ENCODE assay signal across 8 mouse cellular contexts in genomic region chr4:130045609-130046008, GRCm38 (mm10). TPM values are rescaled to one million over a fixed set of nuclear protein-coding genes. Genes with fewer than 3 reads are reported as not detected.
DNase-seq lines count a peak whose midpoint lies in the region; ATAC-seq and TF ChIP-seq lines count a peak whose summit lies in the region.

No protein-coding gene starts in this region.

- no peak for TF ChIP-seq POLR2A in limb, embryonic 14.5 days (IDR thresholded peaks at IDR 0.05; ENCODE audit: borderline replicate concordance, extremely low read depth, insufficient read depth, insufficient read length)

- H3K27me3 ChIP-seq in heart, embryonic 14.5 days (ENCODE audit: control insufficient read depth, insufficient read depth, low read length) = no peaks in the 10 kb centered on the region
- no peaks in the 10 kb centered on the region for H3K27me3 ChIP-seq in limb, embryonic 14.5 days (ENCODE audit: control insufficient read depth, insufficient read depth, low read length)
- 0 out of 2 replicates have a peak, but pooled peaks cover 5% of the 10 kb centered on the region for H3K27me3 ChIP-seq in neural tube, embryonic 13.5 days
- H3K27me3 ChIP-seq in forebrain, embryonic 11.5 days (ENCODE audit: control insufficient read depth, insufficient read depth, low read length) = peaks cover 10% of the 10 kb centered on the region; the same call in 1 of the 2 replicates

- H3K27ac ChIP-seq in heart, embryonic 14.5 days (replicated peaks in 1 of 2; ENCODE audit: control insufficient read depth in 1 of 2, insufficient read depth in 1 of 2, low read depth in 2 of 2, low read length in 2 of 2) = peak overlapping the region in 1 of 2 experiments; percentile 39; a peak in 3 of 4 replicates
- H3K27ac ChIP-seq in limb, embryonic 14.5 days (replicated peaks; ENCODE audit: low read depth, low read length) = peak overlapping the region; percentile 84
- H3K27ac ChIP-seq in neural tube, embryonic 13.5 days (replicated peaks) = peak overlapping the region; percentile 49; the same call in 1 of the 2 replicates
- H3K27ac ChIP-seq in forebrain, embryonic 11.5 days (ENCODE audit: low read depth, low read length) = no peak overlapping the region
- H3K27ac ChIP-seq in left cerebral cortex, adult 2 months = no peak overlapping the region

- TF ChIP-seq CTCF in left cerebral cortex, adult 2 months (IDR thresholded peaks at IDR 0.05) = no peak

- H3K9ac ChIP-seq in heart, embryonic 14.5 days (ENCODE audit: low read length) = peak overlapping the region; percentile 9; the same call in 1 of the 2 replicates
- H3K9ac ChIP-seq in limb, embryonic 14.5 days (ENCODE audit: low read depth, low read length, severe bottlenecking) = peak overlapping the region; percentile 34
- H3K9ac ChIP-seq in neural tube, embryonic 13.5 days = no peak overlapping the region
- no peak overlapping the region for H3K9ac ChIP-seq in forebrain, embryonic 11.5 days (ENCODE audit: low read length)

- H3K4me3 ChIP-seq in heart, embryonic 14.5 days (ENCODE audit: control insufficient read depth in 1 of 2, insufficient read depth in 1 of 2, low read depth in 1 of 2, low read length in 2 of 2) = no peak overlapping the region
- 0 out of 2 replicates have a peak overlapping the region, but pooled peaks have one; percentile 18 for H3K4me3 ChIP-seq in limb, embryonic 14.5 days (replicated peaks; ENCODE audit: low read length)
- H3K4me3 ChIP-seq in neural tube, embryonic 13.5 days = no peak overlapping the region
- no peak overlapping the region for H3K4me3 ChIP-seq in forebrain, embryonic 11.5 days (ENCODE audit: low read depth, low read length)
- no peak overlapping the region for H3K4me3 ChIP-seq in left cerebral cortex, adult 2 months

- H3K4me1 ChIP-seq in heart, embryonic 14.5 days (ENCODE audit: control insufficient read depth in 2 of 2, insufficient read depth in 2 of 2, low read length in 2 of 2) = peaks cover 28 to 40% of the 10 kb centered on the region in 2 experiments
- peaks cover 79% of the 10 kb centered on the region for H3K4me1 ChIP-seq in limb, embryonic 14.5 days (ENCODE audit: control insufficient read depth, insufficient read depth, low read length)
- peaks cover 64% of the 10 kb centered on the region for H3K4me1 ChIP-seq in neural tube, embryonic 13.5 days (replicated peaks)
- peaks cover 9% of the 10 kb centered on the region; the same call in 1 of the 2 replicates for H3K4me1 ChIP-seq in forebrain, embryonic 11.5 days (replicated peaks; ENCODE audit: control insufficient read depth, insufficient read depth, low read length)

- H3K9me3 ChIP-seq in heart, embryonic 14.5 days (ENCODE audit: control insufficient read depth, low read length) = no peaks in the 10 kb centered on the region
- no peaks in the 10 kb centered on the region for H3K9me3 ChIP-seq in limb, embryonic 14.5 days (ENCODE audit: control insufficient read depth, low read length)
- no peaks in the 10 kb centered on the region for H3K9me3 ChIP-seq in neural tube, embryonic 13.5 days
- no peaks in the 10 kb centered on the region for H3K9me3 ChIP-seq in forebrain, embryonic 11.5 days (ENCODE audit: control insufficient read depth, low read length)

- peak; percentile 97 for ATAC-seq in CD4-positive, CD25-positive, alpha-beta regulatory T cell, adult 4 months
- ATAC-seq in heart, embryonic 14.5 days (ENCODE audit: insufficient number of reproducible peaks, insufficient read depth, low FRiP score, low read depth) = no peak; the same call in 1 of the 2 replicates
- no peak for ATAC-seq in limb, embryonic 14.5 days (ENCODE audit: low FRiP score, low read depth)
- ATAC-seq in neural tube, embryonic 13.5 days (ENCODE audit: low read depth) = no peak
- ATAC-seq in forebrain, embryonic 11.5 days (replicated peaks; ENCODE audit: low FRiP score) = no peak

- no peaks in the 10 kb centered on the region for H3K36me3 ChIP-seq in heart, embryonic 14.5 days (ENCODE audit: control insufficient read depth, insufficient read depth, low read length)
- no peaks in the 10 kb centered on the region for H3K36me3 ChIP-seq in limb, embryonic 14.5 days (ENCODE audit: control insufficient read depth, insufficient read depth, low read length)
- H3K36me3 ChIP-seq in neural tube, embryonic 13.5 days = no peaks in the 10 kb centered on the region
- no peaks in the 10 kb centered on the region for H3K36me3 ChIP-seq in forebrain, embryonic 11.5 days (ENCODE audit: control insufficient read depth, insufficient read depth, low read length)

- 28% methylated on average over 14 of the region's 14 CpGs for WGBS in heart, embryonic 14.5 days
- WGBS in limb, embryonic 14.5 days = 9% methylated on average over 14 of the region's 14 CpGs
- 18% methylated on average over 14 of the region's 14 CpGs for WGBS in neural tube, embryonic 13.5 days
- 18% methylated on average over 14 of the region's 14 CpGs for WGBS in forebrain, embryonic 11.5 days

- intact Hi-C loops in left cerebral cortex, adult 2 months (cut with DNase I) = no loop called here

- 0 out of 2 replicates have a peak overlapping the region, but pooled peaks have one; percentile 28 for H3K4me2 ChIP-seq in heart, embryonic 14.5 days (ENCODE audit: low read length)
- H3K4me2 ChIP-seq in limb, embryonic 14.5 days (replicated peaks; ENCODE audit: low read depth, low read length, severe bottlenecking) = peak overlapping the region; percentile 6; the same call in 1 of the 2 replicates
- no peak overlapping the region for H3K4me2 ChIP-seq in neural tube, embryonic 13.5 days
- H3K4me2 ChIP-seq in forebrain, embryonic 11.5 days (ENCODE audit: low read depth, low read length, severe bottlenecking) = no peak overlapping the region

- peak; percentile 50 for DNase-seq in c-Kit-positive CD71-negative TER-119-negative erythroid progenitor cells, embryonic 14.5 days (ENCODE audit: low read depth)
- DNase-seq in limb, embryonic 14.5 days (ENCODE audit: low spot score) = peak; percentile 54
- DNase-seq in forebrain, embryonic 11.5 days (ENCODE audit: low spot score) = no peak
- DNase-seq in urinary bladder, postnatal 4 days (ENCODE audit: low spot score in 2 of 2) = no peak
- no peak for DNase-seq in left cerebral cortex, adult 2 months (ENCODE audit: extremely low spot score in 1 of 2, low spot score in 2 of 2)

RNA-seq across cellular contexts. Expression of gene Col16a1, which starts 2.0 kb away (rescaled TPM):
- polyA plus RNA-seq in CD4-positive, CD25-positive, alpha-beta regulatory T cell, adult 4 months (2017; shearing (Covaris generic)) = not detected
- 27.9 and 37.1 TPM in 2 replicates for polyA plus RNA-seq in heart, embryonic 14.5 days (2014; fragmentation: Nextera tagmentation; extraction: Ambion mirVana)
- polyA plus RNA-seq in limb, embryonic 14.5 days (2012; rRNA removed) = 254 and 284 TPM in 2 replicates
- 153 TPM in 2 replicates for polyA plus RNA-seq in limb, embryonic 14.5 days (2014; fragmentation: Nextera tagmentation; extraction: Ambion mirVana)
- polyA plus RNA-seq in neural tube, embryonic 13.5 days (2015; fragmentation: Nextera tagmentation; extraction: Ambion mirVana) = 11.9 and 14.7 TPM in 2 replicates
- 5.9 and 6.3 TPM in 2 replicates for polyA plus RNA-seq in forebrain, embryonic 11.5 days (2014; fragmentation: Nextera tagmentation; extraction: Ambion mirVana)
- total RNA-seq in left cerebral cortex, adult 2 months (2021) = 10 to 100 TPM; 16.2 to 20.1 TPM

RNA-seq across cellular contexts. Expression of gene Pef1, which starts 56.7 kb away (rescaled TPM):
- polyA plus RNA-seq in CD4-positive, CD25-positive, alpha-beta regulatory T cell, adult 4 months (2017; shearing (Covaris generic)) = 10 to 100 TPM; 35.0 to 38.4 TPM
- polyA plus RNA-seq in heart, embryonic 14.5 days (2014; fragmentation: Nextera tagmentation; extraction: Ambion mirVana) = 67.0 and 68.0 TPM in 2 replicates
- polyA plus RNA-seq in limb, embryonic 14.5 days (2012; rRNA removed) = 55.8 and 71.7 TPM in 2 replicates
- 74.6 and 75.4 TPM in 2 replicates for polyA plus RNA-seq in limb, embryonic 14.5 days (2014; fragmentation: Nextera tagmentation; extraction: Ambion mirVana)
- 61.8 and 62.9 TPM in 2 replicates for polyA plus RNA-seq in neural tube, embryonic 13.5 days (2015; fragmentation: Nextera tagmentation; extraction: Ambion mirVana)
- polyA plus RNA-seq in forebrain, embryonic 11.5 days (2014; fragmentation: Nextera tagmentation; extraction: Ambion mirVana) = 62.7 and 75.8 TPM in 2 replicates
- total RNA-seq in left cerebral cortex, adult 2 months (2021) = 10 to 100 TPM; 65.6 to 81.3 TPM

Comparison
In these comparisons a context has a peak if more than half of its experiments do, and no peak if none do; other contexts are left out.
1. DNase-seq: peak in c-Kit-positive CD71-negative TER-119-negative erythroid progenitor cells, embryonic 14.5 days (single experiment) and limb, embryonic 14.5 days (single experiment); none in forebrain, embryonic 11.5 days (single experiment), urinary bladder, postnatal 4 days (0 of 2) and left cerebral cortex, adult 2 months (0 of 2).
2. H3K27ac ChIP-seq: peak in limb, embryonic 14.5 days (single experiment) and neural tube, embryonic 13.5 days (single experiment); none in forebrain, embryonic 11.5 days (single experiment) and left cerebral cortex, adult 2 months (single experiment).
3. H3K4me2 ChIP-seq: peak in heart, embryonic 14.5 days (single experiment) and limb, embryonic 14.5 days (single experiment); none in neural tube, embryonic 13.5 days (single experiment) and forebrain, embryonic 11.5 days (single experiment).
4. H3K9ac ChIP-seq: peak in heart, embryonic 14.5 days (single experiment) and limb, embryonic 14.5 days (single experiment); none in neural tube, embryonic 13.5 days (single experiment) and forebrain, embryonic 11.5 days (single experiment).